In genomic region chr6:32808796-32809195, GRCm38 (mm10) we compare ENCODE assay signal across 13 mouse cellular contexts.
"Had no signal": no experiment of that assay in that cellular context is flagged by ENCODE, and none has a peak within 500 bp of the region (broad histone marks: within the 10 kb centered on the region; RNA-seq: fewer than 3 reads in every experiment).

No protein-coding gene starts in this region.

- H3K4me2 ChIP-seq: liver, embryonic 13.5 days; midbrain, embryonic 11.5 days had no signal

- H3K36me3 ChIP-seq: liver, embryonic 13.5 days had no signal

- H3K27me3 ChIP-seq: liver, embryonic 13.5 days had no signal

- H3K27ac ChIP-seq: kidney, postnatal 0 days; layer of hippocampus, adult 2 months; left cerebral cortex, adult 2 months; liver, embryonic 13.5 days had no signal

- DNase-seq: kidney, postnatal 25 days; layer of hippocampus, postnatal 36 days; liver, embryonic 13.5 days; lung, adult 2 months; lung, postnatal 14 days; lung, postnatal 4 days; midbrain, embryonic 14.5 days; thymus, adult 18-20 months; thymus, postnatal 36 days had no signal

- H3K9ac ChIP-seq: liver, embryonic 13.5 days had no signal

- H3K4me1 ChIP-seq: liver, embryonic 13.5 days had no signal

- H3K4me3 ChIP-seq: layer of hippocampus, adult 2 months; left cerebral cortex, adult 2 months; liver, embryonic 13.5 days had no signal

- H3K9me3 ChIP-seq: liver, embryonic 13.5 days had no signal
